15 mouse cellular contexts compared by ENCODE assay signal in genomic region chr2:105663101-105663511, GRCm38 (mm10). TPM values are rescaled to one million over a fixed set of nuclear protein-coding genes. Genes with fewer than 3 reads are reported as not detected.
DNase-seq lines count a peak whose midpoint lies in the region; ATAC-seq lines count a peak whose summit lies in the region.
"Had no signal": no experiment of that assay in that cellular context is flagged by ENCODE, and none has a peak within 500 bp of the region (broad histone marks: within the 10 kb centered on the region; RNA-seq: fewer than 3 reads in every experiment).

No protein-coding gene starts in this region.

- H3K4me2 ChIP-seq in midbrain, embryonic 16.5 days (ENCODE audit: low read length) = no peak overlapping the region
- H3K4me2 ChIP-seq: limb, embryonic 13.5 days had no signal

- intact Hi-C loops in heart, postnatal 14 days (cut with DNase I) = no loop called here

- no peak overlapping the region for H3K4me3 ChIP-seq in midbrain, embryonic 10.5 days
- no peak overlapping the region for H3K4me3 ChIP-seq in midbrain, embryonic 16.5 days (ENCODE audit: low read depth, low read length)
- H3K4me3 ChIP-seq: limb, embryonic 13.5 days had no signal

- no peak overlapping the region for H3K27ac ChIP-seq in midbrain, embryonic 10.5 days (replicated peaks)
- no peak overlapping the region for H3K27ac ChIP-seq in midbrain, embryonic 16.5 days (ENCODE audit: low read length)
- H3K27ac ChIP-seq: limb, embryonic 13.5 days had no signal

- no peak for ATAC-seq in midbrain, embryonic 16.5 days
- ATAC-seq: liver, postnatal 0 days had no signal

- no peaks in the 10 kb centered on the region for H3K9me3 ChIP-seq in midbrain, embryonic 10.5 days (replicated peaks)
- no peaks in the 10 kb centered on the region for H3K9me3 ChIP-seq in midbrain, embryonic 16.5 days (replicated peaks; ENCODE audit: control insufficient read depth, low read length, poor library complexity, severe bottlenecking)
- H3K9me3 ChIP-seq: limb, embryonic 13.5 days had no signal

- peak; percentile 58 for DNase-seq in heart, adult 11 months
- DNase-seq in heart, postnatal 14 days = no peak
- DNase-seq in midbrain, embryonic 10.5 days (ENCODE audit: low spot score) = peak; percentile 48
- peak; percentile 45 for DNase-seq in embryo, embryonic 9.5 days (ENCODE audit: extremely low spot score)
- DNase-seq in retina, postnatal 1 day = peak; percentile 67
- DNase-seq in frontal cortex, adult 2 months (ENCODE audit: extremely low spot score in 1 of 2, low spot score in 1 of 2) = no peak
- DNase-seq: cerebellum, adult 2 months; kidney, adult 9 months; liver, postnatal 0 days; lung, postnatal 36 days; right cerebral cortex, postnatal 25 days; thymus, adult 18-20 months had no signal

- peaks cover 56% of the 10 kb centered on the region for H3K4me1 ChIP-seq in midbrain, embryonic 10.5 days
- no peaks in the 10 kb centered on the region for H3K4me1 ChIP-seq in midbrain, embryonic 16.5 days (ENCODE audit: control insufficient read depth, insufficient read depth, low read length)

- 4% methylated on average over 10 of the region's 10 CpGs for WGBS in midbrain, embryonic 10.5 days
- 10% methylated on average over 10 of the region's 10 CpGs for WGBS in midbrain, embryonic 16.5 days

- H3K27me3 ChIP-seq in midbrain, embryonic 10.5 days (ENCODE audit: low read depth, poor library complexity, severe bottlenecking) = peaks cover 100% of the 10 kb centered on the region
- H3K27me3 ChIP-seq in midbrain, embryonic 16.5 days (ENCODE audit: control insufficient read depth, insufficient read depth, low read depth, low read length) = peaks cover 68% of the 10 kb centered on the region

- no peak overlapping the region for H3K9ac ChIP-seq in midbrain, embryonic 16.5 days (ENCODE audit: low read depth, low read length)
- H3K9ac ChIP-seq: limb, embryonic 13.5 days; liver, postnatal 0 days had no signal

- H3K36me3 ChIP-seq in midbrain, embryonic 10.5 days = no peaks in the 10 kb centered on the region
- H3K36me3 ChIP-seq in midbrain, embryonic 16.5 days (ENCODE audit: control insufficient read depth, insufficient read depth, low read length) = no peaks in the 10 kb centered on the region
- H3K36me3 ChIP-seq: limb, embryonic 13.5 days had no signal

RNA-seq across cellular contexts. Expression of gene Pax6, which starts 5.6 kb away (rescaled TPM):
- total RNA-seq in heart, postnatal 14 days (2021) = not detected
- 39.0 and 40.1 TPM in 2 replicates for polyA plus RNA-seq in midbrain, embryonic 10.5 days (2016; fragmentation: Nextera tagmentation; extraction: Ambion mirVana)
- 17.4 and 25.7 TPM in 2 replicates for polyA plus RNA-seq in midbrain, embryonic 16.5 days (2015; fragmentation: Nextera tagmentation; extraction: Ambion mirVana)
- 40.3 and 47.5 TPM in 2 replicates for polyA plus RNA-seq in frontal cortex, adult 2 months (2012; rRNA removed)
- total RNA-seq: heart, postnatal 25 days had no signal
- polyA plus RNA-seq: liver, postnatal 0 days had no signal

Comparison
In these comparisons a context has a peak if more than half of its experiments do, and no peak if none do; other contexts are left out.
1. DNase-seq: peak in heart, adult 11 months (single experiment), midbrain, embryonic 10.5 days (single experiment), embryo, embryonic 9.5 days (single experiment) and retina, postnatal 1 day (single experiment); none in heart, postnatal 14 days (0 of 2) and frontal cortex, adult 2 months (0 of 2).